Mouse (Mus musculus) forebrain, embryonic 13.5 days (tissue): ENCODE results near the gene Ncapd2. TPM values are rescaled to one million over a fixed set of nuclear protein-coding genes. Genes with fewer than 3 reads are reported as not detected.
A peak's percentile ranks its signal among the peaks of the same experiment; 100 is the strongest.

ENCODE experiments used
- ATAC-seq: fragments of 200-750 bp; cut with Nextera tagmentation; 2 replicates; pipeline ENCODE4 v1.8.0; 2017
- H3K27ac ChIP-seq: fragments of 300-500 bp; sonication (generic); 2 replicates; pipeline ENCODE4 v1.5.1; 2015; ENCODE audit warnings: inconsistent platforms, mild to moderate bottlenecking, moderate library complexity
- H3K27me3 ChIP-seq: fragments of 300-500 bp; sonication (generic); 2 replicates; pipeline ENCODE4 v1.6.1; 2015; ENCODE audit warnings: mild to moderate bottlenecking, inconsistent platforms
- H3K36me3 ChIP-seq: fragments of 300-500 bp; sonication (generic); 2 replicates; pipeline ENCODE4 v1.6.1; 2015; ENCODE audit warnings: mild to moderate bottlenecking, inconsistent platforms; ENCODE audit not compliant: poor library complexity, severe bottlenecking
- H3K4me1 ChIP-seq: fragments of 300-500 bp; sonication (generic); 2 replicates; pipeline ENCODE4 v1.6.1; 2015; ENCODE audit warnings: inconsistent platforms
- H3K4me2 ChIP-seq: fragments of 300-500 bp; sonication (generic); 2 replicates; pipeline ENCODE4 v1.6.1; 2015; ENCODE audit warnings: inconsistent platforms, mild to moderate bottlenecking, moderate library complexity
- H3K4me3 ChIP-seq: fragments of 300-500 bp; sonication (generic); 2 replicates; pipeline ENCODE4 v1.5.1; 2015; ENCODE audit warnings: mild to moderate bottlenecking, inconsistent platforms
- H3K9ac ChIP-seq: fragments of 300-500 bp; sonication (generic); 2 replicates; pipeline ENCODE4 v1.6.1; 2015; ENCODE audit warnings: mild to moderate bottlenecking, inconsistent platforms
- H3K9me3 ChIP-seq: fragments of 300-500 bp; sonication (generic); replicated peaks from 2 replicates; pipeline ENCODE4 v1.6.1; 2016; ENCODE audit warnings: inconsistent platforms
- WGBS: fragments of 180-500 bp; shearing (Covaris S2); methylation state at CpG from one replicate; pipeline ENCODE4 v1.1.7; 2015; 5-methylcytosine and 5-hydroxymethylcytosine counted together
- polyA plus RNA-seq: library from polyadenylated mRNA; unstranded; fragments of >200 nt; fragmentation: Nextera tagmentation; extraction: Ambion mirVana; gene quantifications from 2 replicates; pipeline ENCODE4 v1.2.1, GENCODE M21; 2015

Ncapd2 gene
- polyA plus RNA-seq, result 146 and 153 TPM in 2 replicates

- WGBS, result under 1% methylated on average over 54 of the region's 54 CpGs
- peak; percentile 97 for ATAC-seq
- Histone ChIP-seq H3K4me1 (peaks cover 28% of the 10 kb centered on the region), H3K4me2 (peak within 1 kb of the TSS; percentile 92), H3K9me3 (no peaks in the 10 kb centered on the region), H3K36me3 (peaks cover 57% of the 10 kb centered on the region), H3K27me3 (no peaks in the 10 kb centered on the region), H3K4me3 (peak within 1 kb of the TSS; percentile 71), H3K9ac (peak within 1 kb of the TSS; percentile 84), H3K27ac (peak within 1 kb of the TSS; percentile 99)
These were observed at the start of gene Ncapd2, which contains the start of gene Mrpl51 for GRCm38 (mm10) chr6:125191332-125192015. Gene Ncapd2, minus strand, starts transcription at chr6:125191701. Gene Mrpl51, plus strand, starts transcription at chr6:125191801.

DNA sequence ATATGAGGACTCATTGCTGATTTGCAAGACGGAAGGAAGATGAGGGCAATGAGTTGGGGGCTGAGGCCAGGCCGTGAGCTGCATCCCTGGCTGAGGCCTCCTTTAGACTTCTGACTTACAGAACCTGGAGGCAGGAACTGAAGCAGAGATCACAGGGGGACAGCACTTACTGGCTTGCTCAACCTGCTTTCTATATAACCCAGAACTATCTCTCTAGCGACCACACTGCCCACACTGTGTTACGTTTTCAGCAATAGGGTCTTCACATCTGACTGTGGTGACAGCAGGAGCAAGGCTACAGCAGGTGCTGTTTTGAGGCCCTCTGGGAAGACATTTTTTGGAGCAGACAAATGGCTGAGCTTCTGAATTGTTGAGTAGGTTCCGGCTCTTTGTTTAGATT is 49.1 kb upstream of the Ncapd2 start:
- no peak for ATAC-seq
- WGBS, result 93% methylated on average over 5 of the region's 5 CpGs
- no peak overlapping the region for H3K9ac ChIP-seq

DNA sequence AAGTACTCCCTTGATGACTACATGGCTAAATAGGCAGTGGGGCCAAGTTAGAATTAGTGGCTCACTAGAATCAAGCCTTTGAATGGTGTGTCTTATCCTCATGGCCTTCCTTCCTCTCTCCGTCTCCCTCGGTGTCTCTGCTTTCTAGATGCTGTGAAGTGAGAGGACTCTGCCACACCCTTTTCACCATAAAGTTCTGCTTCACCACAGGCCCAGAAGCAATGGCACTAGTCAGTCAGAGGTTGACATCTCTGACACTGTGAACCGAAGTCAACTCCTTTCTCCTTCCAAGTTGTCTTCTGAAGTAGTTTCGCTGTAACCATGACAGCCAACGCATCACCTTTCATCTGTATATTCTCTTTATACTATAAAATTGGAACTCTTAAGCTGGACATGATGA is 48.0 kb upstream of the Ncapd2 start:
- H3K36me3 ChIP-seq, result no peaks in the 10 kb centered on the region
- no peaks in the 10 kb centered on the region for H3K9me3 ChIP-seq
- no peak overlapping the region for H3K4me2 ChIP-seq
- no peaks in the 10 kb centered on the region for H3K4me1 ChIP-seq
- no peak overlapping the region for H3K27ac ChIP-seq
- H3K4me3 ChIP-seq, result no peak overlapping the region
- no peak for ATAC-seq
- no peak overlapping the region for H3K9ac ChIP-seq
- no peaks in the 10 kb centered on the region for H3K27me3 ChIP-seq
- WGBS, result 90% methylated on average over 5 of the region's 5 CpGs

More for the DNA sequence above, 49.1 kb upstream of the Ncapd2 start:
- Histone ChIP-seq H3K27me3 (no peaks in the 10 kb centered on the region), H3K27ac (no peak overlapping the region), H3K9me3 (no peaks in the 10 kb centered on the region), H3K36me3 (no peaks in the 10 kb centered on the region), H3K4me2 (no peak overlapping the region), H3K4me1 (no peaks in the 10 kb centered on the region), H3K4me3 (no peak overlapping the region)

- WGBS, result 86% methylated on average over 6 of the region's 6 CpGs
- no peak overlapping the region for H3K27ac ChIP-seq
- no peaks in the 10 kb centered on the region for H3K9me3 ChIP-seq
These were observed 46.9 kb upstream of the Ncapd2 start for GRCm38 (mm10) chr6:125238396-125238795.

GRCm38 (mm10) chr6:125237421-125237820 is 45.9 kb upstream of the Ncapd2 start:
- H3K36me3 ChIP-seq, result no peaks in the 10 kb centered on the region
- H3K27me3 ChIP-seq, result no peaks in the 10 kb centered on the region
- 84% methylated on average over 4 of the region's 4 CpGs for WGBS
- no peak for ATAC-seq
- H3K4me3 ChIP-seq, result no peak overlapping the region
- no peak overlapping the region for H3K27ac ChIP-seq
- H3K9ac ChIP-seq, result no peak overlapping the region
- no peaks in the 10 kb centered on the region for H3K9me3 ChIP-seq
- no peak overlapping the region for H3K4me2 ChIP-seq
- no peaks in the 10 kb centered on the region for H3K4me1 ChIP-seq

More at GRCm38 (mm10) chr6:125238396-125238795, 46.9 kb upstream of the Ncapd2 start:
- Histone ChIP-seq H3K9ac (no peak overlapping the region), H3K36me3 (no peaks in the 10 kb centered on the region), H3K27me3 (no peaks in the 10 kb centered on the region), H3K4me2 (no peak overlapping the region), H3K4me3 (no peak overlapping the region), H3K4me1 (no peaks in the 10 kb centered on the region)
- no peak for ATAC-seq

DNA sequence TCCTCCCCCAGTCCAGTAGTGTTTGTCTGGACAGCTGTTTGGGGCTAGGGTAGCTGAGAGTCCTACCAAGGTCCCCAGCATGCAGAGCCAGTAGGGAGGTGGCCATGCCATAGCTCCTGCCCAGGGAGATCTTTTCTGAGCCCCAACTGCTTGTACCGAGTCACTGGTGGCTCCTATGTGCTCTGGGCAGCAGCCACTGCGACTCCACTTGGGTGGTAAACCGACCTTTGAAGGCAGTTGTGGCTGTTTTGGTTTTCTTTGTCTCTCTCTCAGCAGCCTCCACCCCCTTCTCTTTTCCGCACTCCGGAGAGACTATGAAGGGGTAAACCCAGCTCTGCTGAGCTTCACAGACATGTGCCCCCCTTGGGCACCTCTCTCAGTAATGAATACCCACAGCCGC is 45.3 kb upstream of the Ncapd2 start, which contains the start of gene Cd27:
Gene Cd27 (minus strand): TSS at position 229 of the 400 bp plus-strand sequence.
- H3K36me3 ChIP-seq, result no peaks in the 10 kb centered on the region
- H3K27me3 ChIP-seq, result no peaks in the 10 kb centered on the region
- no peak for ATAC-seq
- H3K27ac ChIP-seq, result no peak within 1 kb of the TSS
- 21% methylated on average over 6 of the region's 6 CpGs for WGBS
- no peaks in the 10 kb centered on the region for H3K9me3 ChIP-seq
- H3K4me3 ChIP-seq, result no peak within 1 kb of the TSS
- H3K4me2 ChIP-seq, result no peak within 1 kb of the TSS
- no peak within 1 kb of the TSS for H3K9ac ChIP-seq
- H3K4me1 ChIP-seq, result peaks cover 6% of the 10 kb centered on the region; the same call in 1 of the 2 replicates

DNA sequence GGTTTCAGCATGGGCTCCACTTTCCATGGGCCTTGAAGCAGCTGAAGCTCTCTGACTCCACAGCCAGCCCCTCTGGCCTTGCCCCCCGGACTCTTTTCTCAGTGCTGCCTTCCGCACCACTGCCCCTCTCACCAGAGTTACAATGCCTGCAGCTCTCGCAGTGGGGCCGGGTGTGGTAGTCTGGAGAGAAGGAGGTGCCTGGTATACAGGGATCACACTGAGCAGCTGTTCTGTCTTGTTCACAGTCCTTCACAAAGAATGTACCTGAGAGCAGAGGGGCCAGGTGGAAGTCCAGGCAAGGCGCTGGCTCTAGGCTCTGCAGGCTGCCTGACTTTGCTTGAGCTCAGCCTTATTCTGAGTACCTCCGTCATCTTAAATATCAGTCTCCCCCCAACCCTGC is 44.8 kb upstream of the Ncapd2 start:
- no peaks in the 10 kb centered on the region for H3K27me3 ChIP-seq
- 52% methylated on average over 6 of the region's 6 CpGs for WGBS
- H3K9ac ChIP-seq, result no peak overlapping the region
- H3K9me3 ChIP-seq, result no peaks in the 10 kb centered on the region
- peaks cover 10% of the 10 kb centered on the region for H3K4me1 ChIP-seq
- H3K27ac ChIP-seq, result no peak overlapping the region
- no peak overlapping the region for H3K4me2 ChIP-seq
- no peak overlapping the region for H3K4me3 ChIP-seq
- ATAC-seq, result no peak
- H3K36me3 ChIP-seq, result no peaks in the 10 kb centered on the region

DNA sequence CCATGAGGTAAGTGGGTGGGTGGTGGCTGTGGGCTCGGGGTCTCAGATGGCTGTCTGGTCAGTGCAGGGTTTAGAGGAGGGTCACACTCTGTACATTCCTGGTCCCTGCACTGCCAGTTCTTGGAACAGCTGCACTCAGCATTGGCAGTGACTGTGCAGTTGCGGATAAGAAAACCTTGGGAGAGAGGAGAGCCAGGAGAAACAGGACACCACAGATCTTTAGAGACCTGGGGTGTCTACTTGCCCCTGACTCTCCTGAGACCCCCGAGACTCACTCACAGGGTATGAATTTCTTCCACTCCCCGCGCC is 43.0 kb upstream of the Ncapd2 start:
- Histone ChIP-seq H3K27me3 (no peaks in the 10 kb centered on the region), H3K4me1 (peaks cover 17% of the 10 kb centered on the region), H3K36me3 (no peaks in the 10 kb centered on the region), H3K9me3 (no peaks in the 10 kb centered on the region), H3K4me2 (no peak overlapping the region), H3K9ac (no peak overlapping the region), H3K27ac (no peak overlapping the region), H3K4me3 (no peak overlapping the region)
- no peak for ATAC-seq
- 76% methylated on average over 5 of the region's 5 CpGs for WGBS

GRCm38 (mm10) chr6:125233816-125234519 is 42.5 kb upstream of the Ncapd2 start:
- Histone ChIP-seq H3K9me3 (no peaks in the 10 kb centered on the region), H3K4me3 (no peak overlapping the region), H3K27me3 (no peaks in the 10 kb centered on the region), H3K9ac (no peak overlapping the region), H3K4me2 (no peak overlapping the region), H3K27ac (no peak overlapping the region), H3K36me3 (no peaks in the 10 kb centered on the region), H3K4me1 (peaks cover 17% of the 10 kb centered on the region)
- no peak for ATAC-seq
- 56% methylated on average over 7 of the region's 7 CpGs for WGBS

DNA sequence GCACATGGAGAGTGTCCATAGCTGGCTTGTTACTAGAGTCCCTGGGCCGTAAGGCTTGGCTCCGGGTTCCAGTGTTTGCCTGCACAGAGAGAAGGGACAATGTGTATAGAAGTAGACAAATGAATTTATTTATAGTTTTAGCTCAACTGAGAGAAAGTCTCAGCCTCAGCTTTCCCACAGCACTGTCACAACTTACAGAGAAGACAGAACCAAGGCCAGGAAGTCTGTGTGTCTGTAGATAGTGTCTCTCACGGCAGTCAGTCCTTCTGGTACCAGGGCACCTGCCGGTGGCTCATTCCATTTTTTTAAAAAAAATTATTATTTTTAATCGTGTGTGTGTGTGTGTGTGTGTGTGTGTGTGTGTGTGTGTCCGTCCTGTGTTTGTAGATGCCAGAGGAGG is 41.0 kb upstream of the Ncapd2 start:
- Histone ChIP-seq H3K36me3 (no peaks in the 10 kb centered on the region), H3K4me3 (no peak overlapping the region), H3K4me2 (no peak overlapping the region), H3K9me3 (no peaks in the 10 kb centered on the region), H3K27ac (no peak overlapping the region), H3K27me3 (no peaks in the 10 kb centered on the region), H3K9ac (no peak overlapping the region), H3K4me1 (peaks cover 17% of the 10 kb centered on the region)
- ATAC-seq, result no peak
- WGBS, result 77% methylated on average over 6 of the region's 6 CpGs

DNA sequence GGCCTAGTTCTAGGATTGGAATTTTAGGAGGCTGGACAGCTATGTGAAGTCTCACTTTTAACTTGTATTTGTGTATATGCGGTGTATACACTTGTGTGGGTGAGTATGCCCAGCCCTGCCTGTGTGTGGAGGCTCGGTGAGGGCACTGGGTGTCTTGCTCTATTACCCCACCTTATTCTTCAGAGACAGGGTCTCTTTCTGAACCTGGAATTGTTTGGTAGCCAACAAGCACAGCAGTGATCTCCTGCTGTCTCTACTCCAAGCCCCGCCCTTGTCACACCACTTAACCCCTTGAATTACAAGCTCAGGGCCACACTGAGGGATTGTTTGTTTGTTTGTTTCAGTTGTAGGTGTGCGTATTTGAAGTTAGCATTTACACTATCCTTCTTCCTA is 40.5 kb upstream of the Ncapd2 start:
- 0 out of 2 replicates have a peak, but pooled peaks have one; percentile 9 for ATAC-seq
- H3K4me1 ChIP-seq, result peaks cover 17% of the 10 kb centered on the region
- peak overlapping the region; percentile 40; the same call in 1 of the 2 replicates for H3K4me3 ChIP-seq
- H3K9me3 ChIP-seq, result no peaks in the 10 kb centered on the region
- peak overlapping the region; percentile 69; the same call in 1 of the 2 replicates for H3K9ac ChIP-seq
- no peak overlapping the region for H3K27ac ChIP-seq
- no peaks in the 10 kb centered on the region for H3K36me3 ChIP-seq
- H3K4me2 ChIP-seq, result peak overlapping the region; percentile 77
- no peaks in the 10 kb centered on the region for H3K27me3 ChIP-seq
- WGBS, result 63% methylated on average over 4 of the region's 4 CpGs
